Mouse (Mus musculus) neural tube, embryonic 12.5 days (tissue): ENCODE results near the gene Prkn. TPM values are rescaled to one million over a fixed set of nuclear protein-coding genes. Genes with fewer than 3 reads are reported as not detected.
"Not testable (repeated sequence)": the region's sequence is repeated elsewhere in the genome, so short reads cannot be mapped to it uniquely, and the experiment has no call there.

ENCODE experiments used
- ATAC-seq: fragments of 200-750 bp; cut with Nextera tagmentation; 2 replicates; pipeline ENCODE4 v1.8.0; 2017; ENCODE audit warnings: low read depth, mild to moderate bottlenecking, moderate TSS enrichment, moderate library complexity; ENCODE audit not compliant: low FRiP score
- H3K27ac ChIP-seq: fragments of 300-500 bp; sonication (generic); 2 replicates; pipeline ENCODE4 v1.5.1; 2016
- H3K27me3 ChIP-seq: fragments of 300-500 bp; sonication (generic); replicated peaks from 2 replicates; pipeline ENCODE4 v1.6.1; 2016; ENCODE audit warnings: mild to moderate bottlenecking
- H3K36me3 ChIP-seq: fragments of 300-500 bp; sonication (generic); 2 replicates; pipeline ENCODE4 v1.6.1; 2016; ENCODE audit warnings: mild to moderate bottlenecking
- H3K4me1 ChIP-seq: fragments of 300-500 bp; sonication (generic); 2 replicates; pipeline ENCODE4 v1.6.1; 2016
- H3K4me2 ChIP-seq: fragments of 300-500 bp; sonication (generic); replicated peaks from 2 replicates; pipeline ENCODE4 v1.6.1; 2016; ENCODE audit warnings: mild to moderate bottlenecking
- H3K4me3 ChIP-seq: fragments of 300-500 bp; sonication (generic); 2 replicates; pipeline ENCODE4 v1.5.1; 2016
- H3K9ac ChIP-seq: fragments of 300-500 bp; sonication (generic); 2 replicates; pipeline ENCODE4 v1.6.1; 2016; ENCODE audit warnings: mild to moderate bottlenecking
- H3K9me3 ChIP-seq: fragments of 300-500 bp; sonication (generic); 2 replicates; pipeline ENCODE4 v1.6.1; 2016; ENCODE audit warnings: mild to moderate bottlenecking
- WGBS: fragments of 180-500 bp; shearing (Covaris S2); methylation state at CpG from one replicate; pipeline ENCODE4 v1.1.7; 2016; 5-methylcytosine and 5-hydroxymethylcytosine counted together
- polyA plus RNA-seq: library from polyadenylated mRNA; unstranded; fragments of >200 nt; fragmentation: Nextera tagmentation; extraction: Ambion mirVana; gene quantifications from 2 replicates; pipeline ENCODE4 v1.2.1, GENCODE M21; 2016

Prkn gene
- polyA plus RNA-seq, 1 experiment from 2014 or later: 2.0 TPM

GRCm38 (mm10) chr17:11978260-11978821 is 1138.2 kb downstream of the Prkn start:
- no peak overlapping the region for H3K9ac ChIP-seq
- H3K36me3 ChIP-seq: no peaks in the 10 kb centered on the region
- no peaks in the 10 kb centered on the region for H3K9me3 ChIP-seq
- no peak overlapping the region for H3K27ac ChIP-seq
- H3K4me1 ChIP-seq: peaks cover 19% of the 10 kb centered on the region
- peak; percentile 66 for ATAC-seq
- 39% methylated on average over 17 of the region's 17 CpGs for WGBS
- H3K27me3 ChIP-seq: no peaks in the 10 kb centered on the region
- no peak overlapping the region for H3K4me3 ChIP-seq
- peak overlapping the region; percentile 7; the same call in 1 of the 2 replicates for H3K4me2 ChIP-seq

- Histone ChIP-seq H3K9ac (no peak overlapping the region), H3K36me3 (no peaks in the 10 kb centered on the region), H3K4me1 (peaks cover 13% of the 10 kb centered on the region), H3K27ac (no peak overlapping the region), H3K27me3 (no peaks in the 10 kb centered on the region), H3K4me3 (no peak overlapping the region), H3K9me3 (no peaks in the 10 kb centered on the region), H3K4me2 (no peak overlapping the region)
- ATAC-seq: no peak
- 82% methylated on average over 9 of the region's 9 CpGs for WGBS
Measured at GRCm38 (mm10) chr17:11981666-11982065, 1141.5 kb downstream of the Prkn start.

- no peak for ATAC-seq
- 81% methylated on average over 14 of the region's 14 CpGs for WGBS
- H3K4me1 ChIP-seq: peaks cover 12% of the 10 kb centered on the region
- 0 out of 2 replicates have a peak, but pooled peaks cover 2% of the 10 kb centered on the region for H3K27me3 ChIP-seq
- H3K9me3 ChIP-seq: no peaks in the 10 kb centered on the region
- H3K4me2 ChIP-seq: no peak overlapping the region
- H3K27ac ChIP-seq: no peak overlapping the region
- H3K9ac ChIP-seq: no peak overlapping the region
- no peak overlapping the region for H3K4me3 ChIP-seq
- no peaks in the 10 kb centered on the region for H3K36me3 ChIP-seq
Measured at GRCm38 (mm10) chr17:11988110-11988837, 1148.1 kb downstream of the Prkn start.

DNA sequence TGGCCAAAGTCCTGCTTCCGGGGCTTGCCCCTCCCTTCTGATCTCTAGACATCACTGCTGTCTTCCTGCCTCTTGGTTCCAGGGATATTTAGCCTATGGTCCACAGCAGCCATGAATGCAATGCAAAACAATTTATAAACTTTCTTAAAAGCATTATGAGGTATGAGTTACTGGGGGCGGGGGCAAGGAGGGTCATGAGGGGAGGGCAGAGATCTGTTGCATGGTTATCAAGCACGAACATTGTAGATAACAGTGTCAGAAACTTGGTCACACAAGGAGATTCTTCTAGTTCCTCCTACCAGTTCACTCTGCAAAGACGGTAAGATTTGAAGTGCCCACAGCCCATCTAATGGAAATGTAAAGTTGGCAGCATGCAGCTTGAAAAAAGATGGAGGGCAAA is 1149.1 kb downstream of the Prkn start:
- no peak for ATAC-seq
- no peak overlapping the region for H3K9ac ChIP-seq
- no peak overlapping the region for H3K4me2 ChIP-seq
- no peaks in the 10 kb centered on the region for H3K9me3 ChIP-seq
- H3K27me3 ChIP-seq: 0 out of 2 replicates have a peak, but pooled peaks cover 2% of the 10 kb centered on the region
- H3K4me1 ChIP-seq: peaks cover 12% of the 10 kb centered on the region
- no peaks in the 10 kb centered on the region for H3K36me3 ChIP-seq
- 95% methylated on average over 4 of the region's 4 CpGs for WGBS
- no peak overlapping the region for H3K4me3 ChIP-seq
- H3K27ac ChIP-seq: no peak overlapping the region

- no peak for ATAC-seq
- 63% methylated on average over 11 of the region's 11 CpGs for WGBS
- no peak overlapping the region for H3K9ac ChIP-seq
Measured at GRCm38 (mm10) chr17:11990386-11991087, 1150.4 kb downstream of the Prkn start.

DNA sequence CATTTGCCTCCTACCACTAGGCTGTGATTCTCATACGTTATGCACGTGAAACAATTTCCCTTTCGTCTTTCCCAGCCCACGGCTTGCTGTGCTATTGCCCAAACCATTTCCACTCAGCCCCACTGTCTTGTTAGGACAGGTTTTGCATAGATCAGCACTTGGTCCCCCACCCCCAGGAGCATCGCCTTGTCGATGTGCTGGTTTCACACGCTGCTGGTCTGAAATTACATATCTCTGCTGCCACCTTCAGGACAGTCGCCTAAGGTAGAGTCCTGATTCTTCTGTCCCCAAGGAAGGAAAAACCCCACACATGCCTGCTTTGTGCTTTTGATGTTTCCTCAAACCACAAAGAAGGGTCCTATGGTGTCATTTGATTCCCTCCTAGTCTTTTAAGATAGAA is 1153.1 kb downstream of the Prkn start:
- Histone ChIP-seq H3K4me3 (no peak overlapping the region), H3K36me3 (no peaks in the 10 kb centered on the region), H3K9ac (no peak overlapping the region), H3K9me3 (no peaks in the 10 kb centered on the region), H3K4me2 (no peak overlapping the region), H3K27ac (no peak overlapping the region), H3K27me3 (0 out of 2 replicates have a peak, but pooled peaks cover 2% of the 10 kb centered on the region), H3K4me1 (peaks cover 12% of the 10 kb centered on the region)
- 36% methylated on average over 8 of the region's 8 CpGs for WGBS
- ATAC-seq: 0 out of 2 replicates have a peak, but pooled peaks have one; percentile 33

More at GRCm38 (mm10) chr17:11990386-11991087, 1150.4 kb downstream of the Prkn start:
- Histone ChIP-seq H3K27ac (no peak overlapping the region), H3K9me3 (no peaks in the 10 kb centered on the region), H3K4me2 (no peak overlapping the region), H3K27me3 (0 out of 2 replicates have a peak, but pooled peaks cover 2% of the 10 kb centered on the region), H3K4me1 (peaks cover 12% of the 10 kb centered on the region), H3K36me3 (no peaks in the 10 kb centered on the region), H3K4me3 (no peak overlapping the region)

DNA sequence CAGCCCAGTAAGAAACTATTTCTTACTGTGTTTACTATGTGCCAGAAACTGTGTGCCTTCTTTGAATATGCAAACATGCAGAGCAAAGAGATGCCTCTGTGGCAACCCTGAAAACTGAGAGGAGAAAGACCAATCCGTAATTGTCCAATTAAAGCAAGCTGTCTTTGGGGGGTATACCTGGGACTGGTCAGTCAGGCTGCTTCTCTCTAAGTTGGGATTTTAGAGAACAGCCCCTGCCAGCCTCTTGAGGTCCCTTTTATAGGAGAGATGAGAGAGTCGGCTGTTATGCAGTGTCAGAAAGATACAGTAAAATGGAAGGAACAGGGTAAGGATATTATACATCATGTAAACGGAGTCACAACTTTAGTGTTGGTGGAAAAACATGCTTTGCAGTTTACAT is 1154.1 kb downstream of the Prkn start:
- 0 out of 2 replicates have a peak, but pooled peaks cover 2% of the 10 kb centered on the region for H3K27me3 ChIP-seq
- H3K4me2 ChIP-seq: no peak overlapping the region
- no peak overlapping the region for H3K9ac ChIP-seq
- no peak overlapping the region for H3K4me3 ChIP-seq
- WGBS: 84% methylated on average over 3 of the region's 3 CpGs
- no peaks in the 10 kb centered on the region for H3K9me3 ChIP-seq
- H3K27ac ChIP-seq: no peak overlapping the region
- H3K4me1 ChIP-seq: peaks cover 12% of the 10 kb centered on the region
- H3K36me3 ChIP-seq: no peaks in the 10 kb centered on the region
- no peak for ATAC-seq

DNA sequence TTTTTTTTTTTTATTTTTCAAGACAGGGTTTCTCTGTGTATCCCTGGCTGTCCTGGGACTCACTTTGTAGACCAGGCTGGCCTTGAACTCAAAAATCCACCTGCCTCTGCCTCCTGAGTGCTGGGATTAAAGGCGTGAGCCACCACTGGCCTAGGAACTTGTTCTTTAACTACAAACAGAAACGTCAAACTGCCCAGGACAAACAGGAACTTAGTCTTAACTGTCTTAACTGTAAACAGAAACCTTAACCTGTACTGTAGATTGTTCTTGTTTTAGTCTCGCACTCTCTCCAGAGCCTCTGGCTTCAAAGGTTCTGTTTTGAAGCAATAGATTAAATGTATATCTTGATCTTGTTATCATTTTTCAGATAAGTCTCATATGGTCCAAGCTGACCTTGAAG is 1154.6 kb downstream of the Prkn start:
- not testable (repeated sequence) for ATAC-seq, H3K4me2 ChIP-seq, H3K9ac ChIP-seq, H3K36me3 ChIP-seq, H3K9me3 ChIP-seq, H3K27me3 ChIP-seq, H3K27ac ChIP-seq, H3K4me3 ChIP-seq
- WGBS: 89% methylated on average over 3 of the region's 3 CpGs
- peaks cover 15% of the 10 kb centered on the region for H3K4me1 ChIP-seq

DNA sequence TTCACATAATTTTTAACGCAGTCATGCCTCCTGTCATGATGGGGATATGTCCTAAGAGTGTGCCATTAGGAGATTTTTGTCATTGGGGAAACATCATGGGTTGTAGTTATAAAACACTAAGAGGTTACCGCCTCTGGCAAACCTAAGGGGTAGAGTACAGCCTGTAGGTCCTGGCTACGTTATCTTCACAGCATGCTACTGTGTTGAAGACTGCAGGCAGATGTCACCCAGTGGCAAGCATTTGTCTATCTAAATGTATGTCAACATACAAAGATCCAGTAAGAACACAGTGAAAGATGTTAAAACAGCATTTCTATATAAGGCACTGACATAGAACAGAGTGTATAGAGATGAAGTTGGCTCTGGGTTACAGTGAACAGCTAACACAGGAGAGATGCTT is 1155.3 kb downstream of the Prkn start:
- Histone ChIP-seq H3K4me2 (no peak overlapping the region), H3K4me3 (no peak overlapping the region), H3K27ac (no peak overlapping the region), H3K9me3 (no peaks in the 10 kb centered on the region), H3K9ac (no peak overlapping the region), H3K27me3 (0 out of 2 replicates have a peak, but pooled peaks cover 2% of the 10 kb centered on the region), H3K36me3 (no peaks in the 10 kb centered on the region), H3K4me1 (peaks cover 16% of the 10 kb centered on the region)
- ATAC-seq: no peak
- 79% methylated on average over 3 of the region's 3 CpGs for WGBS

DNA sequence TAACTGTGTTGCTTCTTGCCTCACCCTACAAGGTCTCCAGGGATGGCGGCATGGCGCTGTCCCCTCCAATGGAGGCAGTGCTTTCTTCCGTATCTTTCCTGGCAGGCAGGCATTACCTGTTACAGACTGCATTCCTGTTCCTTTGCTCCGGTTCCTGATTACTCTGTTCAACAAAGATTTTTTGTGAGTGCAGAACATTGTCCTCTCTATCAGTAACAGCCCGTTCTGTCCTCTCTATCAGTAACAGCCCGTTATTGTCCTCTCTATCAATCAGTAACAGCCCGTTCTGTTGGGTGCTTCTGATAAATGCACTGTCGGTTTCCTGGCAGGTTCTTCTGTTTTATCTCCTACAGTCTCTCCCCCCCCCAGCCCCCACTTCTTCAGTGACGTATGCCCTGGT is 1156.1 kb downstream of the Prkn start:
- Histone ChIP-seq H3K27ac (no peak overlapping the region), H3K4me1 (peaks cover 12% of the 10 kb centered on the region), H3K27me3 (0 out of 2 replicates have a peak, but pooled peaks cover 2% of the 10 kb centered on the region), H3K36me3 (no peaks in the 10 kb centered on the region), H3K4me2 (no peak overlapping the region), H3K4me3 (no peak overlapping the region), H3K9me3 (no peaks in the 10 kb centered on the region), H3K9ac (no peak overlapping the region)
- 57% methylated on average over 9 of the region's 9 CpGs for WGBS
- no peak for ATAC-seq

- ATAC-seq: no peak
- Histone ChIP-seq H3K9ac (no peak overlapping the region), H3K4me3 (no peak overlapping the region), H3K36me3 (no peaks in the 10 kb centered on the region), H3K9me3 (no peaks in the 10 kb centered on the region), H3K27me3 (no peaks in the 10 kb centered on the region), H3K4me2 (no peak overlapping the region), H3K27ac (no peak overlapping the region), H3K4me1 (0 out of 2 replicates have a peak, but pooled peaks cover 8% of the 10 kb centered on the region)
- 59% methylated on average over 9 of the region's 9 CpGs for WGBS
Measured at GRCm38 (mm10) chr17:12000285-12000684, 1160.1 kb downstream of the Prkn start.

GRCm38 (mm10) chr17:12021326-12021725 is 1181.1 kb downstream of the Prkn start:
- Histone ChIP-seq H3K27me3 (no peaks in the 10 kb centered on the region), H3K4me3 (no peak overlapping the region), H3K9me3 (peaks cover 6% of the 10 kb centered on the region; the same call in 1 of the 2 replicates), H3K4me1 (no peaks in the 10 kb centered on the region), H3K36me3 (no peaks in the 10 kb centered on the region; the same call in 1 of the 2 replicates), H3K9ac (no peak overlapping the region), H3K4me2 (no peak overlapping the region), H3K27ac (no peak overlapping the region)
- 48% methylated on average over 3 of the region's 3 CpGs for WGBS
- ATAC-seq: no peak
